Mouse (Mus musculus) small intestine, adult 2 months (tissue): ENCODE data around the gene Kdf1.

Experiments
- CTCF ChIP-seq: fragments of 200-500 bp; IDR thresholded peaks from 2 replicates; pipeline ENCODE4 v1.5.1; 2012; ENCODE audit warnings: low read depth, mild to moderate bottlenecking, control low read depth, inconsistent platforms, low read length, moderate library complexity, mixed read lengths; ENCODE audit not compliant: insufficient replicate concordance, insufficient read length; ENCODE audit errors: extremely low read depth
- POLR2A ChIP-seq: fragments of 200-500 bp; IDR thresholded peaks from 2 replicates; pipeline ENCODE4 v1.6.1; 2012; ENCODE audit warnings: low read depth, mild to moderate bottlenecking, control low read depth, inconsistent platforms, low read length, moderate library complexity

DNA sequence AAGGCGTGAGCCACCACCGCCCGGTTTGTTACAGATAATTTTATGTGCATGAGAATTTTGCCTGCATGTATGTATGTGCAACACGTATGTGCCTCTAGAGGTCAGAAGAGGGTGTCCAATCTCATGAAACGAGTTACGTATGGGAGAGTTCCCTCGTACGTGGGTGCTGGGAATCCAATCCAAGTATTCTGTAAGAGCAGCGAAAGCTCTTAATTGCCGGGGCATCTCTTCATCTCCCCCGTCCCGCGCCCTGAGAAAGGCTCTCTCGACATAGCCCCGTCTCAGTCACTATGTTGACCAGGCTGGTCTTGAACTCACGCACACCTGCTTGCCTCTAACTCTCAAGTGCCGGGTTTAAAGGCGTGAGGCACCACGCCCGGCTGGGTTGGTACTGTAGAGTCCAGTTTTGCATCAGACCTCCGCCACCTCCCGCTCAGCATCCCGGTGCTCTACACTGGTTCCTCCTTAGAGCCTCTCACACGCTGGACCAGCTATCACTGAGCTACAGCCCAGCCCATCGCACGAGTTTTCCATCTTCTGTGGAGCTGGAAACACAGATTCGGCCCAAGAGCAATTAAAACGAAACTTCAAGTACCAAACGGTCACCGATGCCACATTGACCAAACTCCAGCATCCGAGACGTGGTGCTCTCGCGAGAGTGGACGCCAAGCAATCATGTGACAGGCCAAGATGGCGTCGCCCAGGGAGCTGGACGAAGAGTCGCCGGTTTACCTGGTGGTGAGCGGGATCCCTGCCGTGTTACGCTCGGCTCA lies 55.5 kb downstream of the Kdf1 start, which contains the start of gene Gpatch3:
- TF ChIP-seq CTCF (no peak), POLR2A (peak; percentile 55)
